Mouse (Mus musculus) CD4-positive helper T cell, adult 2 months (primary cell): ENCODE measurements at regions not wholly inside any gene's neighbourhood (a gene's known extent, or its start where the extent isn't known, plus 50 kb on each side); places are given as distances from the start of the nearest gene placed in this dataset.

Experiments used
- DNase-seq: peaks from one replicate; pipeline ENCODE4 v3.0.0-alpha.2; 2012; ENCODE audit warnings: low read depth, missing footprints, low spot score

DNA sequence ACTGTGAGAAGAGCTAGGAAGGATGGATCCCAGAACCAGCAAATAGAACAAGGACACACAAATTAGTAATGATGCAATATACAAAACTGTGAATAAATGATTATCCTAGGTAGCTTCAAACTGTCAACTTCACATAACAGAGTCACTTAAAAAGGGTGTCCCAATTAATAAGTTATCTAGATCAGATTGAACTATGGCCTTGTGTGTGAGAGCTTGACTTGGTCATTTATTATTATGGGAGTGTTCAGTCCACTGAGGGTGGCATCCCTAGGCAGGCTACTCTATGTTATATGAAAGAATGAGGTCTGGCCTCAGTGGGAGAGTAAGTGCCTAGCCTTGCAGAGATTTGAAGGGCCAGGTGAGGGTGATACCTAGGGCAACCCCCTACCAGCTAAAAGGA lies 104.4 kb upstream of the Chl1 start:
- DNase-seq: no peak

DNA sequence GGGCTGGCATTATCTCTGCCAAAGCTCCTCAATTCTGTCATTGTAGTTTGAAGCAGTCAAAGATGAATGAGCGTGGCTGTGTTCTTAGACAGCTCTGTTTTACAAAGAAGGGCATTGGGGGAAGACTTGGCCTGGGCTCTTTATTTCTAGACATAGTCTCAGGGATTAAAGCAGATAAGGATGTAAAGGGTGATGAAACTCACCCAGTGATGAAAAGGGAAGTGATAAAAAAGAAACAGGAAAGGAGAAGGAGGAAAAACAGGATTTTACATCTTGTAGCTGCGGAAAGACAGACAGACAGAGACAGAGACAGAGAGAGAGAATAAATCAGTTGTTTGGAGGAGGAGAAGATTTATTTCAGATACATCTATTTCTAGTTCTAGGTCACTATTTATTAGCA lies 95.5 kb upstream of the Chl1 start:
- DNase-seq: no peak

DNA sequence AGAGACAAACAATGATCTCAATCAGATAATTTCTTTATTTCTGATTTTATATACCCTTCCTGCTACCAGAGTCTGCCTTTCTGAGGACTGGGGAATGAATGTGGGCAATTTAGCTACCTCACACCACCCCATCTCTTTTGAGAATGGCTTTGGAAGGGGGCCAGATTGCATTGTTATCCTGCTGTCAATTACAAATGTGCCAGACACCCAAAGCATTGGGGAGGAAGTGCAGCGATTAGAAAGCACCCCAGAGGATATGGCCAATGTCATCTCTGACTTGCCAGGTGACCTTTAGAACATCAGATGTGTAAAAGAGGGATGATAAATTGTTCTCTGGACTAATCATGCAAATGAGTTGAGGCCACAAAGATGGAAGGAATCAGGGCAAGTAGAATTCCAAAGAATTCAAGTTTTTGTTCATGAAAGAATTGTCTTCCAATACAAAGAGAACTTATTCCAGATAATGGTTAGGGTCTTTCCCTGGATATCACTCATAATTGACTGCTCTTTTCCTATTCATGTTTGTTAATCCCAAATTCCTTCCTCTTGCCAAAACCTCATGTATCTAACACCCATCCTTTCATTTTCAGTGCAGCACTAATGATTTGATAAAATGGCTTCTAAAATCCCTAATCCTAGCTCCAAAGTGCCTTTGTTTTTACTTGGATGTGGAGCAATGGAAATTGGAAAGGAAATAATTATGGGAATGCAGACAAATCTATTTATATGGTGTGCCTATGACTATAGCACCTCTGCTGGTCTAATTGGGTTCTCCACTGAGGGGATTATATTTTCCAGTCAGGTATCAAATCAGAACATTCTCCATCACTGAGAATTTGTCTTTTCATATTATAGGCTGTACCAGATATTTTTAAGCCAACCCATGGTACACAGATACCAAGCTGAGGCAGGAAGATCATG lies 89.1 kb upstream of the Chl1 start:
- DNase-seq: no peak

DNA sequence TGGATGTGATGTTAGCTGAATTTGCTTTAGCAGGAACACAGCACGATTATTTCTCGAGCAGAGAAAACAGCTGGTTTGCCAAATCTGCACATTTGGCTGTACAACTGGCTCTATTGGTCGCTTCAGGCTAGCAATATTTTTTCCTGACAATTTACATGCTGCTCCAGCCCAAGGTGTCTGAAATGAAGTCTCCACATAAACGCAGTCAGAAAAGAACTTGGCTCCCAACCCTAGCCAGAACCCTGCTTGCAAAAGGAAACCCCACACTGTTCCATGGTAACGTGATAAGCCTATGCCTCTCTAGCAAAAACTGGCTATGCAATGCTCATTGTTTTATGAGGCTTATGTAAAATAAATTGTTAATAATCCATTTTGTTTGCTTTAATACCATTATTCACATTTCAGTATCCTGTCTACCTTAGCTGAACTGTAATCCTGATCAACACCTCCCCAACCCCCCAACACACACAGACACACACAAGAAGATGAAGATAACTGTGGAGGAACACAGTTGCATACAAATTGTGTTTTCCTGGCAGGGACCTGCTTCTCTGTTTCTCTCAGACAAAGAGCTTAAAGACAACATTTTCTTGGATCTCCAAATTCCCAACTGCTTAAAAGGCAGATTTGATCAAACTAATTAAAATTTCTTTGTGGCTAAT lies 79.3 kb upstream of the Chl1 start:
- no peak for DNase-seq

DNA sequence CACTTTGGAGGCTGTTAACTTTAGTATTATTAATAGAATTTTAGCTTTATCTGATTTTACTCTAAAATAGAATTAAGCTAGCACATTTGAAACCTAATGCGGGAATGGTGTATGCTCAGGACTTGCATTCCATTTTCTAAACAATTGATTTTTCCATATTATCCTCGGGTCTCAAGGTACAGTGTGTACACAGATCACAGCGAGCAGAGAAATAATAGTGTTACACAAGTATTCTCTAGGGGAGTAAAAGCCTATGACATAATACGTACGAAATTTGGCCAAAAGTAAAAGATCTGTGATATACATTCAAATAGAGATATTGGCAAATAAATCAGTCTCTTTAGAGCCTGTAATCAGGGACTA lies 78.8 kb upstream of the Chl1 start:
- DNase-seq: no peak
